Mouse (Mus musculus) cerebellum, adult 11-12 months (tissue): ENCODE measurements around the gene Cdh4.

Source experiments
- DNase-seq: peaks from one replicate; pipeline ENCODE4 v3.0.0; 2022

Cdh4 gene

DNA sequence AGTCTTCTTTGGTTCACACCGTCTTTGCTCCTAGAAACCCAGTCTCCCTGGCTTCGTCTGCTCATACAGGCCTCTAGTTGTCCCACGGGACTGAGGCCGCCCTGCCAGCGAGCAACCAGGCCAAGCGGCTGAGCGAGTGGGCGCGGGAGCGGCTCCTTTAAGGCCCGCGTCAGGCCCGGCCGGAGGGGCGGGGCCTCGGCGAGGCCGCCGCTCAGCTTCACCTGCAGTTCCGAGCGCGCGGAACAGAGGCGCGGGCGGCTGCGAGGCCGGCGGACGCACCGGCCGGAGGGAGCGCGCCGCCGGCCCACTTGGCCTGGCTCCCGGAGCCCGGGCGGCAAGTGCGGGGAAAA, at the start of gene Cdh4:
TSS of gene Cdh4 (plus strand) at position 241 of the 350 bp plus-strand sequence.
- DNase-seq = peak; percentile 91

DNA sequence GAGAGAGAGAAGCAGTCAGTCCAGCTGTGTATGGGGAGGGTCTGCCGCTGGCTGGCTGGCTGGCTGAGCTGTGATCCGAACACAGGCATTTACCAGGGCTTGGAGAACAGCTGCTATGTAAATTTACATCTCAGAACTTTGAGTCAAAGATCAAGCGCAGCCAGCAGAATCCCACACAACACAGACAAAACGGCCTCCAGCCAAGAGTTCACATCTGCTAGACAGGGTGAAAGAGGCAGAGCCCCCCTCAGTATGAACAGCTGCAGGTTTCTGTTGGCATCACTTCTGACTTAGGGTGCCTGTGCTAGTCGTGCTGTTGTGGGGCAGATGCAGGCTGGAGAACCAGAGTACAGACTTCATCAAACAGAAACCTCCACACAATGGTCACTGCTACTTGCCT, 46.8 kb upstream of the Cdh4 start:
- no peak for DNase-seq

DNA sequence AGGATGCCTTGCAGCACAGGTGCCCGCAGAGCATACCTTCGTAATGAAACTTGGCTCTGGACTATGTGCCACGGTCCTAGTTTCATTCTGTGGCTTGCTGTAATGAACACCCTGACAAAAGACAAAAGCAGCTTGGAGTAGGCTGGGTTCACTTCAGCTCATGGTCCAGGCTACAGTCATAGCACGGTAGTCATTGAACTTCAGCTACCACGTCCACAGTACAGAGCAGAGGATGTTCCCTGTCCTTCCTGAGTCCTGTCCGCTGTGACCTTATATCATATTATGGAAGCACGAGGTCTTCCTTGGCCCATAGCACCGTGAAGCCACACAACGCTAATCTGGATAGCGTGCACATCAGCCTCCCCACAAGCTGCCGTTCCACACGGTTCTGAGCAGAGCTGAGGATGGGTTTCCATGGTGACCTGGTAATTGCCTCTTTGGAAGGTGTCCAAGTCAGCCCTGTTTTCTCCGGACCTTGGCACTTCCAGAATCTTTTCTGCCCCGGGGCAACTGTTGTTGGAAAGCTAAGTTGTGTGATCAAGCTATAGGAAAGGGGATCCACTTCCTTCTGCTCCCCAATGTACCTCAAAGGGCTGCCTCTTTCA, 42.5 kb upstream of the Cdh4 start:
- DNase-seq = no peak

DNA sequence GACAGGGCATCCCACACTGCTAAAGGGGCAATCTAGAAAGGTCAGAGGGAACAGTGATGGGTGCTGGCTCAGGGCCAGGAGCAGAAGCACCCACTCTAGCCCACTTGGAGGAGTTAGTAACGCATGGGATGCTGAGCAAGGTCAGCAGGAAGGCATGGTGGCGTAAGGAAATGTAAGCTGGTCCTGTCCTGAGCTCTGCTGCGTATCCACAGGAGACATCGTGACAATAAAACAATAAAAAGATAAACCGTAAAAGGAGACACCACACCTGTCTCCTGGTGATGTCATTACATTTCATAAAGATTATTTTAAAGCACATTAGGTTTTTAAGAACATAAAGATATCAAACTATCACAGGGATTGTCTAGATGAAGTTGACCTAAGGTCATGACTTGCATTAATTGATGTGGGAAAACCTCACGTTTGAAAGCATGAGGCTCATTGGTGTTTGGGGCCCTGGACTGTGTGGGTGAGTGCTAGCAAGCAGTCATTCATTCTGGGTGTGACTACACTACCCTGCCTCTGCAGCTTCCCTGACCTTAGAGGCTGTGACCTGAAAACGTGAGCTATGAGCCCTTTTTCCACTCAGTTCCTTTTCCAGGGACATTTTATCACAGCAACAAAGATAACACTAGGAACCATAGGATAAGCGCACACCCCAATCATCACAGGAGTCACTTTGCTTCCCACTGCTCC, 31.2 kb upstream of the Cdh4 start:
- DNase-seq = no peak

DNA sequence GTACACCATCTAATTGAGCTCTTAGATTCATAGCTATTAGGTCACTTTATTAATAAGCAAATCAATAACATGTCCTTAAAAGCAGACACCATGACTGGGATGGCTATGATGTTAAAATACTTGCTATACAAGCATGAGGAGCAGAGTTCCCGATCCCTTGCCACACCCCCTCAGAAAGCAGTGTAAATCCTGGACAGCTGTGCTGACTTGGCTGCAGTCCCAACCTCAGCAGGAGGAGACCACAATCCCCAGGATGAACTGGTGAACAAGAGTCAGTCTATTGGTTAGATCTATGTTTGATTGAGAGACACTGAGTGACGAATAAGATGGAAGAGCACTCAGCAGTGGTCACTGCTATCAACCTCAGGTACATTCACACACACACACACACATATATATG, 29.3 kb upstream of the Cdh4 start:
- DNase-seq = no peak

DNA sequence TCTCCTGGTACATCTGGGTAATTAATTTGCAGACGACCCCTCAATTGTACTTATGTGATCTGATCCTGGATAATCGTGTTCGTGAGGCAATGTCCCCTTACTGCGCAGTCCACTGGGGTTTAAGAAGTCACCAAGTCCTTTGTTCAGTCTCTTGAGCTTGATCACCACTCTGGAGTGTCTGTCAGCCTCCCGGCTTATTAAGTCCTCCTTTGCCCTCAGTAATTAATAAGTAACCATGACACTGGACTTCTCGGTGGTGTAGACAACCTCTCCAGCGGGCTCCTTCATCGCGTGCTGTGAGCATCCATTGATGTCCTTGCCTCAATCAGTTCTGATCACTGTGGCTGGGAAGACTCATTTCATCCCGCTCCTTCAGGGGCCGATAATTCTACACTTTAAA, 28.0 kb upstream of the Cdh4 start:
- DNase-seq = no peak

DNA sequence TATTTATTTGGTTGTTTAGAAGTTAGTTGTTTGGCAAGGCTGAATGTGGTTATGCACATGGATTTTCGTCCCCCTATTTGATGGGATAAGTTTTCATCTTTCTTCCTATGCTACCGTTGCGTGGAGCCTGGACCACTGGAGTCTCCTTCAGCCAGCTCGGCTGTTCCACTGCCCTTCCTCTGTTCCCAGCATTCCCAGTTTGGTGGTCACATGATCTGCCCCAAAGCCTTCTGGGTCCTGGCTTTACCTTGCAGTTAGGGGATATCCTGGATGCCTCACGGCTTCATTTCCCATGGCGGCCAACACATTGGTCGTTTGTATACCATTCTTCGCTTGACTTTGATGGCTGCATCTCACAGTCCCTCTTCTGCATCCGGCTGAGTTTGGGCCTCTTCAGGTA, 27.5 kb upstream of the Cdh4 start:
- no peak for DNase-seq

DNA sequence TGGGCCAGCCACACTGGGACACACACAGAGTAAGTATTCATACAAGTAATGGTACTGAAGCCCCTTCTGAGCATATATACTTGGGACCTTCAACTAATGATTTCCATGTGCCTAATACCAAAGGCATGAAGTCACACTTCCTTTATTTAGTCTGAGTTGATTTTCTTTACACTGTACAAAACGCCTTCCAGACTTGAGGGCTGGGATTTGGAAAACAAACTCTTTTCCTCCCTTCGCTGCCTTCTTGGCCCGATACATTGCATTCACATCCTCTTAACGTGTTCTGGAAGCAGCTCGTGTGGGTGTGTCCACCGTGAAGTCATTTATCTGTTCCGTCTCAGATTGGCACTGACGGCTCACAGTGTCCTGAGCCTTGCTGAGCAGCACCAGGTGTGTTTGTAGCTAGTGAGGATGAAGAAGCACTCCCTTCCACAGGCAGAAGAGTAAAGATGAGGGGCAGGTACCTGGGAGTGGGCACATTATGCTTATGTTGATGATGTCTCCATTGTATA, 26.3 kb upstream of the Cdh4 start:
- DNase-seq = no peak

DNA sequence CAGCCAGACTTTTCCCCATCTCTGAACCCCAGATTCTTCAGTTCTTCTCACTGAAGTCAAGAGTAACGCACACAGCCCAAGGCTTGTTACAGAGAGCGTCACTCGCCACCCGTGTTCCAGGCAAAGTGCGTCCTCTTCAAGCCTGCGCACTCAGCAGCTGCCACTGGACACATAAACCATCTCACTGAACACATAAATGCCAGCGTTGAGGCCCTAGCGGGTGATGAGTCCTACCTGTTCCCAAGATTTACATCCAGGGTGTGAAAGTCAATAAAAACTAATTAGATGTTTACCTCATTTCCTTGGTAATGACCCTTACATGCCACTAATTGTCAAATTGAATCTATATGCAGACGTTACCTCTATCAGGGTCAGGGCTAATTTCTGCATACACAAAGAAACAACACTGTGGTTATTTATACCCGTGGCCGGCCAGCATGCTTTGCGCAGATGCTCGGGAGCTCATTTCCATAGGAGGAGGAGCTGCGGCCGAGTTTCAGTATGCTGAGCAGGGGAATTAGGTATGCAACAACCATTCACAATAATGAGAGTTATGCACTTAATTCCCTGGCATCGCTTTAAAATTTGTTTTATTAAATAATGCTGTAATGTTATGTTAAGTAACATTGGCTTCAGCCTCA, 25.5 kb upstream of the Cdh4 start:
- DNase-seq = no peak

DNA sequence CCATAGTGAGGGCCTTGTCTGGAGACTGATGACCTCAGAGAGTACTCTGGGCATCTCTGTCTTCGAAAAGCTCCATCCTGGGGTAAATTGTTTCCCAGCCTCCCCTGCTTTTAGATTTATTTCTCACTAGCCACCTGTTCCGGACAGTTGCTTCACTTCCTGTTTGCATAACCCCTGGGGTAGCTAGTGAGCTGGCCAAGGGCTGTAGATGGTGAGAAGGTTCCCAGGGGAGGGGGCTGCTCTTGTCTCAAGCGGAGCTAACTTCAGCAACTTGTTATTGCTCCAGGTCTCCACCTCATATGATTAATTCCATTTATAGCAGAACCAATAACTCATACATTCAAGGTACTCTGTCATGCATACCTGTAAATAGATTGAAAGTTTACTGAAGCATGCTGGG, 16.6 kb upstream of the Cdh4 start:
- no peak for DNase-seq

DNA sequence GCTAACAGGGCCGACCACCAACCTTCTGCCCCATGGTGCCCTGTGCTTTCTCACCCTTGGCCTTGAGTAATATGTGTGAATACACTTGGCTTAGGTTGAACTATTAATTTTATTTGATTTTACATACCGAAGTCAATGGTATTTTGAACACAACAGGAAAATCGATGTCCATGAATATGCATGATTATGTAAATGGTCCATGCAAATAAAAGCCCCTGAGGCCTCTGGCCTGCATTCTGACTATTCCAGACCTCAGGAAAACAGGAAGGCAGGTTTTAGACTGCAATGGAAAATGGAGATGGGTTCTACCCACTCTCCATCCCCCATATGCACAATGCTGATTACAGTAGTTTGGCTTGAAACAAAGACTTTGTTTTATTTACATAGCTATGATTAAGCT, 13.3 kb upstream of the Cdh4 start:
- DNase-seq = no peak

DNA sequence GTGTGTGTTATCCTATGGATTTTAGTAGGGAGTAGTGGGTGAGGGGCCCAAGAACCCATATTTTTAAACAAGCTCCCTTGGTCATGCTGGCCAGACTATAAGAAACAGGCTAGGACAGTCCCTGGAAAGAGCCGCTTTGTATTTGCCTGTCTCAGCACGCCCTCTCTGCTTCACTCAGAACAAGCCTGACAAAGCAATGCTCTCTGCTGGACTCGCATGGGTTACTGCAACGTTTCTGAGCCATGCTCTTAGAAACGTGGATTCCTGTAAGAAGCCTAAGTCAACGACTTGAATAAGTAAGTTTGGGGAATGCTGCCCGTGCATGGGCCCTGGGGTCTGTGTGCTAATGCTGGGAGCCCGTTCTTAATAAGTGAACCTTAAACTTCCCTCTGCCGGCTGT, 2.1 kb upstream of the Cdh4 start:
- DNase-seq = no peak

DNA sequence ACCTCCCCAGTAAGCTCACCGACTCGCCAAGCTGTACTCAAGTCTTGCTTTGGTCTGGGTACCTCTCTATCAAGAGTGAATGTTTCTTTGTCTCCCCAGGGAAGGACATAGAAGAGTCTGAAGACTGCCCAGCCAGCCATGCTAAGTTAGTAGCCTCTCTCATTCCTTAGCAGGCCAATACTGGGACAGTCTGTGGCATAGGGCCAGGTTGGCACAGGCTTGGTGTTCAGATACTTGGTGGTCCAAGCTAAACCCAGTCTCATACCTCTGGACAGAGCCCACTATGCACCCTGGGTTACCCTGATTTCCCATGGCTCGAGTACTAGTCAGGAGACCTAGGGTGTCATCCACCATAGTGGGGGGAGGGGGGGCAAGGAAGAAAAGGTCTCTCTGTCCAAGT, 1.1 kb upstream of the Cdh4 start:
- peak; percentile 42 for DNase-seq

DNA sequence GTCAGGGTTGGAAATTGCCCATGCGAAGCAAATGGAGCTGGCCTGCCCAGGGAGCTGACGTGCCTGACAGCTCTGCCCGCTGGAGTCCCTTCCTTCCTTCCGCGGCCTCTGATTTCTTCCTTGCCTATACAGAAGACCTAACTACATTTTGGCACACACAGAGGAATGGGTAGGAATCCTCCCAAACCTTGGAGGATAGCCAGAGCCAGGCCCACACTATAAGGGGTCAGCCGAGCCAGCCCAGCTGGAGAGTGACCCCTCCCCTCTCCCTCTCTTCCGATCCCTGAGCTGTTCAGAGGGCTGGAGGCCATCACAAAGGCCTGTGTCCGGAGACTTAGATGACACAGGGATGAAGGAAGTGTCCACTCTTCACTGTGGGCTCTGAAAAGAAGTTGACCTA, 514 bp upstream of the Cdh4 start:
- peak; percentile 62 for DNase-seq

DNA sequence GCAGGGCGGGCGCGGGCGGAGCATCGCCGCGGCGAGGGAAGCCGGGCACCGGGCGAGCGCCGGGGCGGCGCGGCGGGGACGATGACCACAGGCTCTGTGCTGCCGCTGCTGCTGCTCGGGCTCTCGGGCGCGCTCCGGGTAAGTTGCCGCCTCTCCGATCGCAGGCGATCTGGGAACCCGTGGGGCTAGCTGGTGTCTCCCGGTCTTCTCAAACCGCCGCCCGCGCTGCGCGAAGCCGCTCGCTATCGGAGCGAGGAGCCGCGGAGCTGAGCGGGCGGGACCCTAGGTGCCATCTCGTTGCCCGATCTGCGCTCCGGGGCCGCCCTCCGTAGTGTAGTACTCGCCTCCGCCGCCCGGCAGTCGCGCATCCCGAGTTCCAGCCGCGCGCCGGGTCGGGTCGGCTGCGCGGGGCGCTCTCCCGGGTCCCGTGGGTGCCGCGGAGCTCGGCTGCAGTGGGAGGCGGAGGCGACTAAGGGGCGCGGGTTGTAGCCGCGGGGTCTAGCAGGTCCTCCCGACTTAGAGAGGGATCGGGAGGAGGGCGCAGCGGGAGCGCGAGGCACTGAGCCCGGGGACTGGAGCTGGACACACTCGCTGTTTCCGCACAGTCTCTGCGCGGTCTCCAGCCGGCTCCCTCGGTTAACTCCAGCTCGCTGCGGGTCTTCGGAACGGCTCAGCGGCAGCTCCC, 452 bp downstream of the Cdh4 start:
- no peak for DNase-seq

DNA sequence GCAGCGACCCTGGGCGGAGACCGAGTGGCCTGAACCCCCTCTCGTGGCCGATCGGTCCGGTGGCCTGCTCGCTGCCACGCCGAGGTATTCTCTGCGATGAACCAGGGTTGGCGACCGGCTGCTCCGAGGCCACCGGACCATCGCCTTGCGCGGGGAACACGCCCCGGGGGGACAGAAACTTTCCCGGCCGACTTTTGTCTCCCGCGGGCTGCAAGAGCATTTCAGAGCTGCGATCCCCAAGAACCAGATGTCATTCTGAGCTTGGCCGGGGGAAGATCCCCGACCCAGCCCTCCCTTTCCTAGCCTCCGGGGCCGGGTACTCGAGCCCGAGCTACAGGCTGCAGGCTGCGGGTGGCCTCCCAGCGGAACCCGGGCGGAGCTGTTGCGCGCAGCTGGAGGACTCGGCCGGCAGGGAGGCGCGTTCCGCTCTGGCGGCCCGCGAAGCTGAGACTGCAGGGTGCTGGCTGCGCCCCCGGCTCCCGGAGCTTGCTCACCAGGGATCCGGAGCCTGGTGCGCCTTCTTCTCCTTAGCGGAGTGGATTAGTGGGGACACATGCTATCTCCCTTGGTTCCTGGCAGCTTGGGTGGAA, 1.1 kb downstream of the Cdh4 start:
- DNase-seq = peak; percentile 33

DNA sequence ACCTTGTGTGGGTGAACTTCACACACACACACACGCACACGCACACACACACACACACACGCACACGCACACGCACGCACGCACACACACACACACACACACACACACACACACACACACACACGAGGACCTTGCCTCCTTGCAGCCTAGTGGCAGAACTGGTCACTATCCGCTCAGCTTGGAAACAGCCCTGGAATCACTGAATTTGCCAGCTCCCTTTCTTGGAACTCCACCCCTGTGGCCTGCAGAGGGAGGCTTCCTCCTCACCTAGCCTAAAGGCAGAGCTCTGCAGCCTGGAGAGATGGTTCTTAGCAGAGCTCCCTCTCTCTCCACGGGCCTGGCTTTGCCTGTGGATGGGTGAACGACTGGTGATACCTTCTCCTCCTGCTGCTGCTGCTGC, 1.7 kb downstream of the Cdh4 start:
- DNase-seq = peak; percentile 44

DNA sequence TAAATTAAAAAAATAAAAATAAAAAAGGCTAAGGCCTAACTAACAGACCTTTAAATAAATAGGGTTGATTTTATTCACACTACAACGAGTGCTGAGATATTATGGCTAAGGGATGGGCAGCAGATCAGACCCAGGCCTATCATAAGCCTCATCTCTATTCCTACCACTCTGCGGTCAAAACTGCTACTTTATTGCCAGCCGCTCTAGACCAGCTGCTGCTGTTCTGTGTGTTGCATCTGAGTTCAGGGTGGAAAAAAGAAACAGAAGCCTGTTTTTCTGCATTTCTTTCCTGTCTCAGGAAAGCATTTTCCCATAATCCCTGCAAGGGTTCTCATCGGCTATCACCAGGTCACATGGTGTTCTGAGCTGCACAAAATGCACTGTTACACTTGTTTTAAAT, 6.0 kb downstream of the Cdh4 start:
- DNase-seq = no peak

DNA sequence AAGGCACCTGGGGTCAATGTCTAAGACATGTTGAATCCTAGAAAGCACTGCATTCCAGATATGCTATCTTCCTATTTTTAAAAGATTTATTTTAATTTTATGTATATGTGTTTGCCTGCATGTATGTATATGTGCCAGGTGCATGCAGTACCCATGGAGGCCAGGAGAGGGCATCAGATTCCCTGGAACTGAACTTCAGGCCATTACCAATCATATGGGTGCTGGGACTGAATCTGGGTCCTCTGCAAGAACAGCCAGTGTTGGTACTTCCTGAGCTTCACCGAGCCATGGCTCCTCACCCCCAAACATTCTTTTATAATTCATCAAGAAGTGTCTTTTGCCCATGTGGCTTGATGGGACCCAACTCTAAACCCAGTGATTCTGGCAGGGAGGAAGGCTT, 6.8 kb downstream of the Cdh4 start:
- no peak for DNase-seq

DNA sequence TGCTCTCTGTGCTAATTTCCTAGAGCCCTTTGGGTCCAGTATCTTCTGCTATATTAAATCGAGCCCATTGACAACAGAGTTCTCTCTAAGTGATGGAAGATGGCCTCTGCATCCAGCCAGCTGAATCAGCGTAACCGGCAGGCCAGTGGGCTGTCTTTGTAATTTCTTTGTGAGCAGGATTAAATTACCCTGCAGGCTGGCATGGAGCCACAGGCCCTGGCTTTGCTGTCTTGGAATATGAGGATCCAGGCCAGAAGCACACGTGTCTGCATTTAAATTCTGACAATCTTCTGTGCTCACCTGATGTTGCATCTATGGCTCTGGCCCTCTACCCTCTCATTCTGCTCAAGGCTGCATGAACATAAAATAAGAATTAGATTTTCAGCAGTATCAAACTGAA, 17.0 kb downstream of the Cdh4 start:
- DNase-seq = peak; percentile 22

DNA sequence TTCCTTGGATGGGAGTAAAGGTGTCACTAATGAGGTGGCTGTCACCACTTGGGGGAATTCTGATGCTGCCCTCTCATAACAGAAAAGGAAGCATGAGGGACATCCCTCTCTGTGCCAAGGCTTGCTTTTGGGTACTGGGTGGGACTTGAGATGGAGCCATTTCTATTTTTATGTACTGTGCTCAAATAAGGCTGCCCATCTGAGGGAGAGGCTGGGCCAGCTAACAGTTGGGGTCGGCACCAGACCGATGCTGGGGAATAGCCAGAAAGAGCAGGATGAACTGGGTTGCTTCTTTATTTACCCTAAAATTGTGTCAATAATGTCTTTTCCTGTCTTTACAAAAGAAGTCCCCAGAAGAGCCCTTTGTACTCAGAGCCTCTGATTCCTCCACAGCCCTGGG, 17.4 kb downstream of the Cdh4 start:
- DNase-seq = peak; percentile 21

DNA sequence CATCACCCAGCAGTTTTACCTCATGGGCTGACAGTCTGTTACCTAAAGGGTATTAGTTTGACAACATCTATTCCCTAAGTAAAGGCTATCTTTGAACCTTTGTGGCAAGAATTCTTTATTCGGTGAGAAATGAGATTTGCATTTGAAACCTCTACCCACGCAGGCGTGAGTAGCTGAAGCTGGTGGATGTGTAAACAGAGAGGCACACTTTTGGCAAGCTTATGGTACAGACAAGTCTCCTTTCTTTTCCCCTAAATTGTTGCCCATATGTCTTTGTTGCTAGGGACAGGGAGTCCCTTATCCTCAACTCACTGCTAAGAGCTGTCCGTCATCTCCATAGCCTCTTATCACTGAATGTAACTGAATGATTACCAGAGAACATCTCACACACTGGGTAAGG, 21.3 kb downstream of the Cdh4 start:
- DNase-seq = no peak

DNA sequence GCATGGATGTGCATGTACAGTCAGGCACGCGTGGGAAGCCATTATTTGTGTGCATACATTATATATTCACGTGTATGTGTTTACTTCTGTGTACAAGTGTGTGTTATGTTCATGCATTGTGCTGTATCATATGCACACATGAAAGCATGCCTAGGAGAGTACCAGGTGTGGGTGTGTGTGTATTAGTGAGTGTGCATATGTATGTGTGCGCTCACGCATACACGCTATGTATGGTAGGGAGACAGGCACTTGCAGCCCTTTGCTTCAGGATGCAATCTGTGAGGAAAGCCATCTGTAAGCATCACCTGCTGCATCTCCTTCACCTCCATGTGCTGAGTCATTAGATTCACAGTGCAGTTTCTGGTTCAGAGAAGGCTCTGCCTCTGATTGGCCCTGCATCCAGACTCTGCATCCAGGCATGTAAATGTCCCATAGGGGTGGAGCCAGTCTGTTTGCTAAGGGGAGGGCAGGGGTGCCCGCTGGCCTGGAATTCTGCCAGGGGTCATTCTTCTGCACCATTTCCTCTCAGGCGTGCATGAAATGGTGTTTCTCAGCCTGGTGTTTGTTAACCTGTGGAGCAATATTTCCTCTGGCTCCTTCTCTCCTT, 25.7 kb downstream of the Cdh4 start:
- no peak for DNase-seq
